Mouse (Mus musculus): ENCODE data around the gene Phf23.

DNA sequence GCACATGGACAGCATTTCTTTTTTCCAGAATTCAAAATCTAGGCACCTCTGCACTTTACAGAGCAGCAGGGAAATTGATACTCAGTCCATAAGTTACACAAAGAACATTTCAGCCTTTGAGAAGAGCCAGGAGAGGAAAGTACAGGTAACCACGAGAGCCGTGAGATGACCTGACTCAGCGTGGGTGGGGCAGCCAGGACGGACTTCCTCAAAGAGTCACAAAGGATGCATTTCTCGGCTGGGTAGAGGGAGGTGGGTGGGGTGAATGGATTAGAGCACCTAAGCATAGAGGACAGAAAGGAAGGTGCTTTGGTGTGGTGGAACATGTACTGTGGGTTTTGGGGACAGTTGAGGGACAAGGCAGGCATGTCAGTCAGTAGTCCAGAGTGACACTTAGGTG is 33.7 kb upstream of the Phf23 start:
- TF ChIP-seq EP300 (IDR thresholded peaks at IDR 0.05; ENCODE audit: low read depth) = no peak
- TF ChIP-seq CTCF (IDR thresholded peaks at IDR 0.05; ENCODE audit: low read depth) = no peak

All from heart, postnatal 0 days (tissue).